Mouse (Mus musculus) naive thymus-derived CD4-positive, alpha-beta T cell, adult 2 months (primary cell): Measurements from ENCODE around the gene Unc93a.
"Not testable (repeated sequence)": the region's sequence is repeated elsewhere in the genome, so short reads cannot be mapped to it uniquely, and the experiment has no call there.

ENCODE experiments used
- DNase-seq: peaks from one replicate; pipeline ENCODE4 v3.0.0-alpha.2; 2011; ENCODE audit warnings: low read depth

Unc93a gene

DNA sequence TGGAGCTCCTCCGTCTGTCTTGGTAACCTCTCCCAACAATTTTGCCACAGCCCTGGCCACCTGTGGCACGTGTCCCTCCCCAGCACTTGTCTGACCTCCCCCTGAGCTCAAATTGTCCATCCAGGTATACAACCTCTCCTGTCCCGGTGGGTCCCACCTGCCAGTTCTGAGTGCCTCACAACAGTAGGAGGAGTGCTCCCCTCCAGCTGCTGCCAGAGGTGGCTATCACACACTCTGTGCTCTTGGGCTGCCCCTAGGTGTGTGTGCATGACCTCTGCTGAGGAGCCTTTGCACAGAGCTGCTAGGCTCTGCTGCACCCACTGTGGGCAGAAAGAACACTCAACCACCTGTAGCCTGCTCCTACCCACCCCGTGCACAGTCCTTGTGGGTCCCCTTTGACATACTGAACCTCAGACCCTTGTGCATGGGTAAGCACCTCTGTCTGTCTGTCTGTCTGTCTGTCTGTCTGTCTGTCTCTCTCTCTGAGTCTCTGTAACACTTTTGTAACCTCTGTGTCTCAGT, 63.7 kb downstream of the Unc93a start:
- not testable (repeated sequence) for DNase-seq

DNA sequence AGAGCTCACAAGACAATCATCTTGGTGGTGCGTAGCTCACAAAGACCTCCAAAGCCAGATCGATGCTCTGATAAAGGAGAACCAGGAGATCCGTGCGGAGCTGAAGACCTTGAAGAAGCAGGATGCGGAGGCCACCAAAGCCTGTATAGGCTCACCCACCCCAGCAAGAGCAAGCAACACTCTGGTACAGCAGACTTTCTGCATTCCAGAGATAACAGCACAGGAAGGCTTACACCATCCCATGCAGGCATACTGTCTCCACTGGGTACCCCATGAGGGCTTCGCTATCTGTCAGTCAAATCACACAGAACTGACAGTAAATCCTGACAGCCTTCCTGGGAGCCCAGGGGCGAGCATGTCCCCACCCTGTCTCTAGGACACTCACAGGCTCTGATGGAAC, 68.7 kb downstream of the Unc93a start:
- DNase-seq = not testable (repeated sequence)

DNA sequence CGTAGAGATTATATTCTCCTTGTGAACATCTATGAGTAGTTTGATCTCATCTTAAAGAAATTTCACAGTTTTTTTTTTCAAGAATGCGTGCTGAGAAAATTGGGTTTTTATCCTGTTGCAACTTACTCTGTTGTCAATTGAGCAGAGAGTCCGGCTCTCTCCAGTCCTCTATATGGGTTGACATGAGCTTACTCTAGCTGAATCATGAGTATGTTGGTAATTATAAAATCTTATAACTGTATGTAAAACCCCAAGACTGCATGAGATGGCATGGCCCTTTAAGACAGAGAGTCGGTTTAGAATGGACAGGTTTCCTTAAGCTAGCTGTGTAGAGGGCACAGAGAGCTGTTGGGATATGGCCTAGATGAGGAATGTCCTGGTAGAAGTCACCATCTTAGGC, 70.8 kb downstream of the Unc93a start, which contains the start of gene Tcp10b:
Gene Tcp10b, plus strand, starts transcription at position 301 of the 400 bp plus-strand sequence.
- not testable (repeated sequence) for DNase-seq
